Mouse (Mus musculus) cerebellum, adult 8-10 months (tissue): ENCODE measurements at regions not wholly inside any gene's neighbourhood (a gene's known extent, or its start where the extent isn't known, plus 50 kb on each side); places are given as distances from the start of the nearest gene placed in this dataset.

Experiments used
- DNase-seq: peaks from one replicate; pipeline ENCODE4 v3.0.0; 2022

DNA sequence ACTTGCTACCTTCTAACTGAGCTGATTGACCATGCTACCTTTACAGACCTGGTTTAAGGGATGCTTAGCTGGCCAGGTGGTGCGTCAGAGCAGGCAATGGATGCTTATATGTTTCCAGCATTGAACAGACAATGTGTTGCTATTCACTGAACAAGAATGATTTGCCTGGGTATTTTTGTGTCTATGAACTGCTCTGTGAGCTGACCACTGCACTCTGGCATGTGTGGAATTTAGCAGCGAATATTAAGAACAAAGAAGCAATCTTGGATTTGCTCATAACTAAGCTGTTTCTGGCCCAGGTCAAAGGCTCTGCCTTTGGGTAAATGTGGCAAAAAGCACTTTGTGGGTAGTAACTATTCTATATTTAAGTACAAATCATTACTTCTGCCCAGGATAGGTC, 58.3 kb upstream of the Ccdc39 start:
- DNase-seq = no peak

- DNase-seq = no peak
Measured at GRCm38 (mm10) chr3:33903326-33903725, 59.2 kb upstream of the Ccdc39 start.

- DNase-seq = no peak
Measured at GRCm38 (mm10) chr3:33903816-33904215, 59.7 kb upstream of the Ccdc39 start.

DNA sequence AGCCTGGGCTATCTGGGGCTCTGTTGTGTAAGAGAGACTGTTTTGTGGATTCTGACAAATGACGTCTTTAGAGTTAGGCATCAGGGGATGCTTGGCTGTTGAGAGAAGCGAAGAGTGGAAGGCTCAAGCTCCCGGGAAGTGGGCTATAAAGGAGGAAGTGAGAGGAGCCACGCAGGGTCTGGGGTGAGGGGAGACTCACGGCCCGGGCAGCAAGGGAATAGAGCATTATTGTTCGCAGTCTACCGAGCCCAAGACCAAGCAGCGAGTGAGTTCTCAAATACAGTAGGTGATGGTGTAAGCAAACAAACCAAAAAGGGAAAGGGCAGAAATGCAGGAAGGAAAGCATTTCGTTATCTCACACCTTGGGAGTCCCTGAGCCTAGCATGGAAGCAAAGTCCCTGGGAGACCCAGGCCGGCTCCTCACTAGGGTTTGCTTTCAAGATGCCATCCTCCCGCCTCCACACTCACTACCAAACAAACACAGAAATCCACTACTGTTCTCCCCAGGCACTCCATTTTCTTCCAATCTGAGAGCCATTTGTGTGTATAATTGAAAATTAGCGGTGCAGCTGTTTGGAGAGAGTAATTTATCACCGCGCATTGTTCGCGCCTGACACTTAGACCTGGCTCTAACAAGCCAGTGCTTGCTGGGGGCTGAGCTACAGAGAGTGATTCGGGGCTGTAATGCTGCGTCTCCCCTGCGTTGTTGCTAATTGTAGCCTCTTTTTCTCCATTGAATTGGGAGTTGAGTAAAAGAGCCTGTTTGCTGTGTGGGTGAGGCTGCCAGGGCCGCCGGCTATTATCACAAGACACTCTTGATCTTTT, 61.0 kb upstream of the Ccdc39 start:
- no peak for DNase-seq

DNA sequence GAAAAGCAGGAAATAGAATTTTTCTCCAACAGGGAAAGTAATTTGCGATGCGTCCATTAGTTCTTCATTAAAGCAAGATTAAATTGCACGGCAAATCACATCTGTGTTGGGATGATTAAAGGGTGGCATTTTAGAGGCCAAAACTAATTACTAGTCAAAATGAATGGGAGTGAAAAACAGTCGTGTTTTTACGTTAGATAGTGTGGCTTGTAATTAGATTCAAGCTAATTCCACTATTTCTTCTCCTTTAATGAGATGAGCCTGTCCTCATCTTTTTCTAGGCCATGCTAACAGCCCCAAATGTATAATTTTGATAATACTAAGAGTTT, 61.5 kb upstream of the Ccdc39 start:
- DNase-seq = no peak

- no peak for DNase-seq
Measured at GRCm38 (mm10) chr3:33907061-33907460, 63.0 kb upstream of the Ccdc39 start.

- DNase-seq = no peak
Measured at GRCm38 (mm10) chr3:33911559-33911958, 67.4 kb upstream of the Ccdc39 start.

DNA sequence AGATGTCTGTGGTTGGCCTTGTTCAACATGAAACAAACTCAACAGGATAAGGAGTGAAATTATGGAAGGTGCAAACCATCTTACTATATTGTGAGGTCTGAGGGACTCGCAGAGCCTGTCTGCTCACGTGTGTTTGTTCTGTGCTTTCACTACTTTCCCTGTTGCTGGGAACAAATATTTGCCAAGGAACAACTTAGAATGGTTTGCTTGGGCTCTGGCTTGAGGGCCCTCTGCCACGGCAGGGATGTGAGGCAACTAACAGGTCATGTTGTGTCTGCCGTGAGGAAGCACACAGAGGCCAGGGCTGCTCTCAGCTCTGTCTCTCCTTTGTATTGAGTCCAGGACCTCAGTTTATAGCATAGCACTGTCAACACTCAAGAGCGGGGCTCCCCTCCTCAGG, 69.4 kb upstream of the Ccdc39 start:
- DNase-seq = no peak

DNA sequence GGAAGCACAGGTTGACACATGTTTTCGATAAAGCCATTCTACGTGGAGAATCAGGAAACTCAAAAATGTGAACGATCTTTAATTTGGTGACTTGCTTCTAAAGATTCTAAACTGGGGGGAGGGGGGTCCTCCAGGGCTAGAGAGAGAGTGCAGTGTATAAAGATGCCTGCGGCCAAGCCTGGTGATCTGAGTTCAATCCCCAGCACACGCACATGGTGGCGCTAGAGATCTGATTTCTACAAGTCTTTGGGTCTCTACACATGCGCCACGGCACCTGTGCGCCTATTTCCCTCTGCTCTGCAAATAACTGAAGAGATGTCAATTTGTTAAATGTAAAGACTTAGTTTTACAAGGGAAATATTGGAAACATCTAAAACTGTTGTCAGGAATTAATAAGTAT, 70.3 kb upstream of the Ccdc39 start:
- DNase-seq = no peak

GRCm38 (mm10) chr3:33915777-33916176, 71.7 kb upstream of the Ccdc39 start:
- DNase-seq = no peak

DNA sequence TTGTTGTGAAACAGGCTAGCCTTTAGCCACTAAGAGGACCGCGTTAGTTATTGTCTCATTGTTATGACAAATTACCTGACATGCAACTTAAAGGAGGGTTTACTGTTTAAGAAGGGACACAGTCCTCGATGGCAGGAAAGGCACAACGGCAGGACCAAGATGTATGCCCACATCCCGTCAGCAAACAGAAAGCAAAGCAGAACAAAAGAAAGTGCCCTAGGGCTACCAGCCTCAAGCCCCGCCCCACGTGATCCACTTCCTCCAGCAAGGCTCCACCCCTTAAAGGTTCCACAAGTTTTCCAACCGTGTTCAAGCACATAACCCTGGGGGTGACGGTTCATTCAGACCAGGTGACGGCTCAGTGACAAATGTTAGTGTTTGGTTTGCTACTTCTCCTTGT, 72.2 kb upstream of the Ccdc39 start:
- DNase-seq = no peak

DNA sequence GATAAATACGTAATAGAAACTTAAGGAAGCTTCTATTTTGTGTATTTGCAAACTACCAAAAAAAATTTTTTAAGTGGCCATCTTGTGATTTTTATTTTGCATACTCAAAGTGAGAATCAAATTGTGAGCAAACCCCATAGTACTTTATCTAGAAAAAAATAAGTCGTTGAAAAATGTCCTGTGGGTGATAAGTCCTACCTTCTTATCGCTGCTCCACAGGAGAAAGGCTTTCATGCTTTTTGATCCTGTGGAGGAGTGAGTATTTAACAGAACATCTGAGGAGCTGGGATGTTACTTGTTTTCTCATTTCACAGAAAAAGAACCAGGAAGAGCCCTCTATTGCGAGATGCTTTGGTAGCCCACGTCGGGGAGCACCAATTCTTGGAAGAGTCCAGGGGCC, 72.7 kb upstream of the Ccdc39 start:
- no peak for DNase-seq

DNA sequence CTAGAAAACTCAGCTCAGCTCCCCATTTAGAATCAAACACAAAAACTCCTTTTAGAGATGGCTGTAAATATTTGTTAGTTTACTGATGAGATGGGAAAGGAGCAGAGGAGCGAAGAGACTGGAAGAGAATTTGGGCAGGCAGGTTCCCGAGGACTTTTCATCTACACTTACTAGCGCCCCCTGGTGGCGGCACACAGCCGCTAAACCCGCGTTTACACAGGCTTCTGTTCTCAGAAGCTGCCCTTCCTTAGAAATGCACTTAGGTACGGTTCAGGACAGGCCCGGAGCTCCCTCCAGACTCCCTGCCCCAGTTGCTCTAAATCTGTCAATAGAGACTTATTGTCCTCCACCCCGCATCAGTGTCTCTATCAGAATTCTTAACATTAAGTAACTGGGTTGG, 74.7 kb upstream of the Ccdc39 start:
- peak; percentile 66 for DNase-seq

DNA sequence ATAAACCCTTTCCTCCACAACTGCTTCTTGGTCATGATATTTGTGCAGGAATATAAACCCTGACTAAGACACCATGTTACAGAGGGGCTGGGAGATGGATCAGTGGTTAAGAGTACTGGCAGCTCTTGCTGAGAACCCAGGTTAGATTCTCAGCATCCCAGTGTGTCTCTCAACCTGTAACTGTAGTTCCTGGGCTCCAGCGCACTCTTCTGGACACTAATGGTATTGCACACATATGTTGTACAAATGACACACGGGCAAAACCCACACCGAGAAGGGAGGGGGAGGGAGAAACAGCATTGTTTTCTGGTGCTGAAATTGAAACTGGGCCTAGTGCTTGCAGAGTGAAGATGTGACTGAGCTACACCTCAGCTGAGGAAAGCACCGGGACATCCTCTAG, 81.0 kb upstream of the Ccdc39 start:
- no peak for DNase-seq

DNA sequence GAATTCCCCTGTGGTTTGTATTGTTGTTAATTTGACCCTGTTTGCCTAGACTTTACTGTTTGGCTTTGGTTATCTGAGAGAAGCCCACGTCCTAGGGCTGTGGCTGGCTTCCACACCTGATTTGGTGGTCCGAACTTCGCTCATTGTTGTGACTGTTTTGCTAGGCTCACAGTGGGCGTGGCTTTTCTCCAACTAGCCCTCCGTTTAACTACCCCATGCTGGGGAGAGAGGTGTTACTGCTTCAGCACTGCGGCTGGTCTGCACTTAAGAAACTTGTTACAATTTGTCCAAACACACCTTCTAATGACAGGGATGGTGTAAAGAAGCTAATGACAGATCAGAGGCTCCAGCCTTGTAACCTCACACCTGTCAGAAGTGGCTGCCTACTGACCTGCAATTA, 64.7 kb upstream of the Fxr1 start:
- DNase-seq = no peak

DNA sequence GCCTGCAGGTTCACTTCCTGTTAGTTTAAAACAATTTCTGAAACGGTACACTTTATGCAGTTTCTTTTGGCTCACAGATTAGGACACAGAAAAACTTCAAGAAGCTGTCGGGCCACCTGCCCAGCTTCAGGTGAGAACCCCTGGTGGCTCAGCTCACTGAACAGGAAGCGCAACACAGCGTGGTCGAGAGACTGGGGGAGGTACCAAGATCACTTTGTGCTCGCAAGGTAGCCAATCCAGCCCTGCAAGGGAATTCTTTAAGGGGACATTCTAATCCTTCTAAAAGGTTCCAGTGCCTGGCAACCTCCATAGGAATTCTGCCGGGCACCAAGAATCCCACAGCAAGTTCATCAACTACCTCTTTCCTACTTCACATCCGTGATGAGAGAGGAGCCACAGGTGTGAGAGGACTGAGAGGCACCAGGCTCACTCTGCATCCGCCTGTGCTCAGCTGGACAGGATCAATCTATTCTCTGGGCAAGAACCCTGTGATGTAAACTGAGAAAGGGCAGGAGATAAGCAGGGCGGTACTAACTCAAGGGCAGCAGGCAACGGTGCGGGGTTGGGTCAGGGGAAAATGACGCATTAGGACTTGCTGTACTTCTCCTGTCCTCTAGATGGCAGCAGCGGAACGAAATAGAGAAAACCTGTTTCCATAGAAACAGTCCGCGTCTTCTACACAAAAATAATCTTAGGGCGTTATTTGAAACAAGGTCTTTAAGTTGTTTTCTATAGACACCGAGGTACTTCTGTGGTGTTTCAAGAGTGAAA, 63.7 kb upstream of the Fxr1 start:
- DNase-seq = peak; percentile 60

- no peak for DNase-seq
Measured at GRCm38 (mm10) chr3:33956625-33957023, 63.1 kb upstream of the Fxr1 start.

- DNase-seq = no peak
Measured at GRCm38 (mm10) chr3:33957676-33958075, 62.1 kb upstream of the Fxr1 start.

DNA sequence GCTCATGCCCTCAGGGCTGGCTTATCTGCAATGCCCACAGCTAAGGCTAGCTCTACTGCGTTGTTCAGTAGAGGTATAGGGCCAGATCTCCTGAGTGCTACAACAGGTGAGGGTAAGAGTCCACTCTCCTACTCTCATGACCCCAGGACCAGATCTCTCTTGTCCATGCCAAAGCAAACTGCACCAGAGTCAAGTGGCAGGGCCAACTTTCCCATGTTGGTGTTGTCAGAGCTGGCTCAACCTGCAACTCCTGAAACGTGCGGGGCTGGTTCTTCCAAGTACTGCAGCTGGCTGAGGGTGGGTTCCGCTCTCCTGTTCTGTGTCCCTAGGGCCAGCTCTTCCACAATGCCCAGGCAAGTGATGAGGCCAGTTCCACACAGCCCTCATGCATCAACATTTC, 61.5 kb upstream of the Fxr1 start:
- DNase-seq = no peak

DNA sequence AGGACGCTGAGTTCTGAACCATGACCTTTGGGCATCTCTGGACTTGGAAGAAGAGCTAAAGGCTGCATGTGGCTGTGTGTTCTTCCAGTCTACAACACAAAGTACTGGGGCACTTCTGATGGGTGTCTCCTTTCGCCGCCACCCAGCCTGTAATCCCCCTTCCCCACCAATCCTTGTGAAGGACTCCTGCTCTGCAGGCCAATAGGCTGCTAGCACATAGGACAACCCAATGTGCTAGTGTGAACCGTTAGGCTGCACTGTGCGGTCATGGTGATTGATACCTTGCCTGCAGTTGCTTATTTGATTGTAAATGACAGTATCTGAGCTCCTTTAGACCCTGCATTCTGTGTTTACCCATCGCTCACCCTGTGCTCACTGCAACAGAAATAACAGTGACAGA, 59.5 kb upstream of the Fxr1 start:
- no peak for DNase-seq

- no peak for DNase-seq
Measured at GRCm38 (mm10) chr3:33962938-33963337, 56.8 kb upstream of the Fxr1 start.

- DNase-seq = no peak
Measured at GRCm38 (mm10) chr3:33967184-33967583, 52.6 kb upstream of the Fxr1 start.
